Mouse (Mus musculus): ENCODE results near the gene Itgb2. TPM values are rescaled to one million over a fixed set of nuclear protein-coding genes. Genes with fewer than 3 reads are reported as not detected.

The Itgb2 gene
- polyA plus RNA-seq, 1 experiment from 2014 or later = 2.1 TPM

- H3K27ac ChIP-seq (ENCODE audit: low read depth, low read length) = no peak overlapping the region
- H3K9ac ChIP-seq (ENCODE audit: low read depth, low read length) = no peak overlapping the region
- no peaks in the 10 kb centered on the region for H3K9me3 ChIP-seq (ENCODE audit: control insufficient read depth)
- no peak for TF ChIP-seq CTCF (IDR thresholded peaks at IDR 0.05; ENCODE audit: low read depth)
- no peaks in the 10 kb centered on the region for H3K27me3 ChIP-seq (replicated peaks; ENCODE audit: control insufficient read depth, insufficient read depth, low read length)
- no peak for ATAC-seq
- H3K4me1 ChIP-seq (replicated peaks; ENCODE audit: control insufficient read depth, insufficient read depth, low read length) = peaks cover 14% of the 10 kb centered on the region; the same call in 1 of the 2 replicates
- 72% methylated on average over 8 of the region's 8 CpGs for whole genome bisulfite sequencing
- H3K36me3 ChIP-seq (ENCODE audit: control insufficient read depth, insufficient read depth) = no peaks in the 10 kb centered on the region
- no peak overlapping the region for H3K4me3 ChIP-seq (ENCODE audit: low read depth, low read length)
- no peak overlapping the region for H3K4me2 ChIP-seq (replicated peaks; ENCODE audit: low read depth)
Observed at GRCm38 (mm10) chr10:77565005-77565404, 35.0 kb downstream of the Itgb2 start.

GRCm38 (mm10) chr10:77566651-77567050 is 36.6 kb downstream of the Itgb2 start:
- peak; percentile 93 for TF ChIP-seq CTCF (IDR thresholded peaks at IDR 0.05; ENCODE audit: low read depth)
- peak; percentile 51; the same call in 1 of the 2 replicates for ATAC-seq
- H3K4me2 ChIP-seq (replicated peaks; ENCODE audit: low read depth) = no peak overlapping the region
- peak overlapping the region; percentile 51 for H3K27ac ChIP-seq (ENCODE audit: low read depth, low read length)
- no peaks in the 10 kb centered on the region for H3K36me3 ChIP-seq (ENCODE audit: control insufficient read depth, insufficient read depth)
- WGBS = 31% methylated on average over 8 of the region's 8 CpGs
- H3K9me3 ChIP-seq (ENCODE audit: control insufficient read depth) = no peaks in the 10 kb centered on the region
- H3K27me3 ChIP-seq (replicated peaks; ENCODE audit: control insufficient read depth, insufficient read depth, low read length) = no peaks in the 10 kb centered on the region
- no peak overlapping the region for H3K9ac ChIP-seq (ENCODE audit: low read depth, low read length)
- peaks cover 14% of the 10 kb centered on the region; the same call in 1 of the 2 replicates for H3K4me1 ChIP-seq (replicated peaks; ENCODE audit: control insufficient read depth, insufficient read depth, low read length)
- H3K4me3 ChIP-seq (ENCODE audit: low read depth, low read length) = no peak overlapping the region

GRCm38 (mm10) chr10:77569481-77569880 is 39.4 kb downstream of the Itgb2 start:
- Histone ChIP-seq H3K9me3 (ENCODE audit: control insufficient read depth) (no peaks in the 10 kb centered on the region), H3K9ac (ENCODE audit: low read depth, low read length) (no peak overlapping the region), H3K36me3 (ENCODE audit: control insufficient read depth, insufficient read depth) (no peaks in the 10 kb centered on the region), H3K4me2 (replicated peaks; ENCODE audit: low read depth) (no peak overlapping the region), H3K4me3 (ENCODE audit: low read depth, low read length) (no peak overlapping the region), H3K27ac (ENCODE audit: low read depth, low read length) (peak overlapping the region; percentile 17; the same call in 1 of the 2 replicates), H3K27me3 (replicated peaks; ENCODE audit: control insufficient read depth, insufficient read depth, low read length) (no peaks in the 10 kb centered on the region), H3K4me1 (replicated peaks; ENCODE audit: control insufficient read depth, insufficient read depth, low read length) (peaks cover 14% of the 10 kb centered on the region; the same call in 1 of the 2 replicates)
- 13% methylated on average over 7 of the region's 7 CpGs for WGBS
- no peak for TF ChIP-seq CTCF (IDR thresholded peaks at IDR 0.05; ENCODE audit: low read depth)
- ATAC-seq = no peak

GRCm38 (mm10) chr10:77569973-77570658 is 40.1 kb downstream of the Itgb2 start:
- Histone ChIP-seq H3K4me3 (ENCODE audit: low read depth, low read length) (no peak overlapping the region), H3K4me2 (replicated peaks; ENCODE audit: low read depth) (no peak overlapping the region; the same call in 1 of the 2 replicates), H3K4me1 (replicated peaks; ENCODE audit: control insufficient read depth, insufficient read depth, low read length) (peaks cover 14% of the 10 kb centered on the region; the same call in 1 of the 2 replicates), H3K27ac (ENCODE audit: low read depth, low read length) (peak overlapping the region; percentile 64), H3K27me3 (replicated peaks; ENCODE audit: control insufficient read depth, insufficient read depth, low read length) (no peaks in the 10 kb centered on the region), H3K9me3 (ENCODE audit: control insufficient read depth) (no peaks in the 10 kb centered on the region), H3K9ac (ENCODE audit: low read depth, low read length) (no peak overlapping the region), H3K36me3 (ENCODE audit: control insufficient read depth, insufficient read depth) (no peaks in the 10 kb centered on the region)
- peak; percentile 76 for ATAC-seq
- 17% methylated on average over 6 of the region's 6 CpGs for WGBS
- TF ChIP-seq CTCF (IDR thresholded peaks at IDR 0.05; ENCODE audit: low read depth) = no peak

- 5% methylated on average over 3 of the region's 3 CpGs for WGBS
- peak; percentile 71 for TF ChIP-seq CTCF (IDR thresholded peaks at IDR 0.05; ENCODE audit: low read depth)
- no peak for ATAC-seq
- no peak overlapping the region for H3K4me3 ChIP-seq (ENCODE audit: low read depth, low read length)
- no peak overlapping the region for H3K27ac ChIP-seq (ENCODE audit: low read depth, low read length)
- no peak overlapping the region for H3K9ac ChIP-seq (ENCODE audit: low read depth, low read length)
- H3K36me3 ChIP-seq (ENCODE audit: control insufficient read depth, insufficient read depth) = no peaks in the 10 kb centered on the region
- H3K9me3 ChIP-seq (ENCODE audit: control insufficient read depth) = no peaks in the 10 kb centered on the region
- no peak overlapping the region for H3K4me2 ChIP-seq (replicated peaks; ENCODE audit: low read depth)
- H3K27me3 ChIP-seq (replicated peaks; ENCODE audit: control insufficient read depth, insufficient read depth, low read length) = no peaks in the 10 kb centered on the region
- H3K4me1 ChIP-seq (replicated peaks; ENCODE audit: control insufficient read depth, insufficient read depth, low read length) = peaks cover 10% of the 10 kb centered on the region; the same call in 1 of the 2 replicates
Observed at GRCm38 (mm10) chr10:77572225-77572624, 42.2 kb downstream of the Itgb2 start.

GRCm38 (mm10) chr10:77573162-77573561 is 43.1 kb downstream of the Itgb2 start:
- H3K4me3 ChIP-seq (ENCODE audit: low read depth, low read length) = no peak overlapping the region
- H3K4me1 ChIP-seq (replicated peaks; ENCODE audit: control insufficient read depth, insufficient read depth, low read length) = 0 out of 2 replicates have a peak, but pooled peaks cover 5% of the 10 kb centered on the region
- H3K36me3 ChIP-seq (ENCODE audit: control insufficient read depth, insufficient read depth) = no peaks in the 10 kb centered on the region
- H3K27ac ChIP-seq (ENCODE audit: low read depth, low read length) = no peak overlapping the region
- no peak overlapping the region for H3K9ac ChIP-seq (ENCODE audit: low read depth, low read length)
- H3K9me3 ChIP-seq (ENCODE audit: control insufficient read depth) = no peaks in the 10 kb centered on the region
- ATAC-seq = no peak
- no peak overlapping the region for H3K4me2 ChIP-seq (replicated peaks; ENCODE audit: low read depth)
- 64% methylated on average over 1 of the region's 1 CpGs for WGBS
- no peak for TF ChIP-seq CTCF (IDR thresholded peaks at IDR 0.05; ENCODE audit: low read depth)
- H3K27me3 ChIP-seq (replicated peaks; ENCODE audit: control insufficient read depth, insufficient read depth, low read length) = no peaks in the 10 kb centered on the region

All from intestine, postnatal 0 days (tissue).